Mouse (Mus musculus) embryonic fibroblast, embryonic 13.5 days (primary cell): Measurements from ENCODE around the gene Ttll5.

ENCODE experiments used
- CTCF ChIP-seq: IDR thresholded peaks from 2 replicates; pipeline ENCODE4 v1.5.1; 2011; ENCODE audit warnings: mild to moderate bottlenecking, control low read depth, low read length, moderate library complexity, borderline replicate concordance; ENCODE audit not compliant: insufficient read depth
- POLR2A ChIP-seq: IDR thresholded peaks from 2 replicates; pipeline ENCODE4 v1.6.1; 2011; ENCODE audit warnings: low read depth, mild to moderate bottlenecking, control low read depth, low read length, moderate library complexity

- no peak for TF ChIP-seq CTCF
- TF ChIP-seq POLR2A, result no peak
Observed at GRCm38 (mm10) chr12:85834543-85834942, 10.1 kb downstream of the Ttll5 start.
